Mouse (Mus musculus): ENCODE data around the gene Tex19.1. TPM values are rescaled to one million over a fixed set of nuclear protein-coding genes. Genes with fewer than 3 reads are reported as not detected.

Tex19.1 gene
- total and polyA plus RNA-seq, 3 experiments: 0.10 to 0.19 TPM; not detected in 1

DNA sequence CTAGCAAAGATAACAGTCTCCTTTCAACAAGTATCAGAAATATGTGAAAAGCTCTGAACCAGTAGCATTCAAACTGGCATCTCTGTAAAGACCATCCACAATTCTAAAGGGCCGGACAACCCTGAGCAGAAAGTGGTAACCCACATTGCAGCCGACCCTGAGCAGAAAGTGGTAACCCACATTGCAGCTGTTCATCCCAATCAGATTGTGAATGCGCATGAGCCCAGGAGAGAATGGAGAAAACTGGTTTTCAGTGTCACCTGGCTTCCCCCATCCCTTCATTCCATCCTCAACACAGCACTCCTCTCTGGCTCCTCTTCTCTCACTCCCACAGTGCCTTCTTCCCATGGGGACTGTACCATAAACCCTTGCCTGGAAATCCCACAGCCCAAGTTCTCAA lies 18.5 kb upstream of the Tex19.1 start:
- Histone ChIP-seq H3K79me2 (ENCODE audit: control insufficient read depth, insufficient read depth, low read length, poor library complexity) (no peaks in the 10 kb centered on the region), H3K4me1 (ENCODE audit: control insufficient read depth in 1 of 2, insufficient read depth in 2 of 2, low read length in 2 of 2) (peaks cover 5 to 22% of the 10 kb centered on the region in 2 experiments), H3K4me3 (ENCODE audit: control insufficient read depth in 1 of 2, insufficient read depth in 1 of 2, low read depth in 2 of 2, low read length in 2 of 2) (no peak overlapping the region), H3K27ac (ENCODE audit: control insufficient read depth, low read depth, low read length) (no peak overlapping the region), H3K36me3 (ENCODE audit: control insufficient read depth in 1 of 2, insufficient read depth in 2 of 2, low read length in 2 of 2) (peaks cover 0 to 18% of the 10 kb centered on the region in 2 experiments; a peak in 2 of 4 replicates), H3K9ac (ENCODE audit: control insufficient read depth, low read depth, low read length, poor library complexity, severe bottlenecking) (no peak overlapping the region), H3K9me3 (replicated peaks; ENCODE audit: insufficient read depth, low read length) (no peaks in the 10 kb centered on the region), H3K27me3 (ENCODE audit: control insufficient read depth in 1 of 2, insufficient read depth in 2 of 2, low read length in 2 of 2) (peaks cover 0 to 2% of the 10 kb centered on the region in 2 experiments; a peak in 2 of 4 replicates)
- no peak for DNase-seq (ENCODE audit: low read depth, low spot score)
- TF ChIP-seq MAZ (IDR thresholded peaks at IDR 0.05; ENCODE audit: low read depth, low read length): no peak
- TF ChIP-seq GATA1 (IDR thresholded peaks at IDR 0.05; ENCODE audit: low read depth, low read length): no peak
- no peak for TF ChIP-seq E2F4 (IDR thresholded peaks at IDR 0.05; ENCODE audit: borderline replicate concordance, low read depth, low read length)
- TF ChIP-seq HCFC1 (IDR thresholded peaks at IDR 0.05; ENCODE audit: low read depth, low read length): no peak
- TF ChIP-seq MEF2A (IDR thresholded peaks at IDR 0.05; ENCODE audit: extremely low read depth, insufficient replicate concordance, low read depth, low read length, poor library complexity, severe bottlenecking): no peak
- no peak for TF ChIP-seq TCF12 (IDR thresholded peaks at IDR 0.05; ENCODE audit: low read depth, low read length)
- TF ChIP-seq ELF1 (IDR thresholded peaks at IDR 0.05; ENCODE audit: low read depth, low read length): no peak

DNA sequence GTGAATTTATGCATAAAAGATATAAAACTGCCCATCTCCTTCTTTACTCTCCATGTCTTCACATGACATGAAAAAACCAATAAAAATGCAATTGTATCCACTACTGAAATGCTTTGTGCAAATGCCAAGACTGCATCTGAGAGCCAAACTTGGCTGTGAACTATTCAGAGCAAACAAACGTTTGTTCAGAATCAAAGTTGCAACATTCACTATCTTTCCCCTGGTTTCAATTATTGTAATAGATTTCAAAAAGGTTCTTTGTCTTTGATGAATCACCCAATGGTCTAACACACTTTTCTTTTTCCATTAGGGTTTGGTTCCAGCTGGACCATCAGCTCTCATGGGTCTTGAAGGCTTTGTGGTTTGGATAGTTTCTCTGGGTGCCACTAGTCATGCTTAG lies 16.3 kb upstream of the Tex19.1 start:
- Histone ChIP-seq H3K27me3 (ENCODE audit: control insufficient read depth in 1 of 2, insufficient read depth in 2 of 2, low read length in 2 of 2) (peaks cover under 1 to 13% of the 10 kb centered on the region in 2 experiments), H3K9ac (ENCODE audit: control insufficient read depth, low read depth, low read length, poor library complexity, severe bottlenecking) (no peak overlapping the region), H3K79me2 (ENCODE audit: control insufficient read depth, insufficient read depth, low read length, poor library complexity) (no peaks in the 10 kb centered on the region), H3K36me3 (ENCODE audit: control insufficient read depth in 1 of 2, insufficient read depth in 2 of 2, low read length in 2 of 2) (peaks cover 0 to 9% of the 10 kb centered on the region in 2 experiments; a peak in 2 of 4 replicates), H3K4me1 (ENCODE audit: control insufficient read depth in 1 of 2, insufficient read depth in 2 of 2, low read length in 2 of 2) (peaks cover 5 to 7% of the 10 kb centered on the region in 2 experiments), H3K9me3 (replicated peaks; ENCODE audit: insufficient read depth, low read length) (no peaks in the 10 kb centered on the region), H3K27ac (ENCODE audit: control insufficient read depth, low read depth, low read length) (no peak overlapping the region), H3K4me3 (ENCODE audit: control insufficient read depth in 1 of 2, insufficient read depth in 1 of 2, low read depth in 2 of 2, low read length in 2 of 2) (no peak overlapping the region)
- no peak for DNase-seq (ENCODE audit: low read depth, low spot score)
- TF ChIP-seq ELF1 (IDR thresholded peaks at IDR 0.05; ENCODE audit: low read depth, low read length): no peak

DNA sequence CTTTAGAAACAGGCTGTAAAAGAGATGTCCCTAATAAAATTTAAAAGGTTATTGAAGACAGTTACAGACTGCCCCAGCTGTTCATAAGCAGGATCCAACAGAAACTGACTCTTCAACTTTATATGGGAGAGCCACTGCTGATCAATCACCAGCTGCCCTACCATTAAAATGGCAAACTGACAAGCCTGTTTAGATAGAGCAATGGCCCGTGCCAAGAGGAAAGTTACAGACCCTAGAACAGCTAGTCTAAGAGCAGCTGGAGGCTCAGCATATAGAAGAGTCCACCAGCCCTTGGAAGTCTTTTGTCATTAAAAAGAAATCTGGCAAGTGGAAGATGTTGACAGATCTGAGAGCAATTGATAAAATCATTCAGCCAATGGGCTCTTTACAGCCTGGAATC lies 11.3 kb upstream of the Tex19.1 start:
- Histone ChIP-seq H3K4me1 (ENCODE audit: control insufficient read depth in 1 of 2, insufficient read depth in 2 of 2, low read length in 2 of 2) (peaks cover 0 to 3% of the 10 kb centered on the region in 2 experiments; a peak in 1 of 4 replicates), H3K27me3 (ENCODE audit: control insufficient read depth in 1 of 2, insufficient read depth in 2 of 2, low read length in 2 of 2) (peaks cover 5 to 28% of the 10 kb centered on the region in 2 experiments), H3K9me3 (replicated peaks; ENCODE audit: insufficient read depth, low read length) (no peaks in the 10 kb centered on the region), H3K9ac (ENCODE audit: control insufficient read depth, low read depth, low read length, poor library complexity, severe bottlenecking) (no peak overlapping the region), H3K4me3 (ENCODE audit: control insufficient read depth in 1 of 2, insufficient read depth in 1 of 2, low read depth in 2 of 2, low read length in 2 of 2) (no peak overlapping the region), H3K36me3 (ENCODE audit: control insufficient read depth in 1 of 2, insufficient read depth in 2 of 2, low read length in 2 of 2) (no peaks in the 10 kb centered on the region), H3K27ac (ENCODE audit: control insufficient read depth, low read depth, low read length) (no peak overlapping the region), H3K79me2 (ENCODE audit: control insufficient read depth, insufficient read depth, low read length, poor library complexity) (no peaks in the 10 kb centered on the region)
- no peak for DNase-seq (ENCODE audit: low read depth, low spot score)
- TF ChIP-seq BHLHE40 (IDR thresholded peaks at IDR 0.05; ENCODE audit: borderline replicate concordance, low read depth, low read length) (no peak), TCF12 (IDR thresholded peaks at IDR 0.05; ENCODE audit: low read depth, low read length) (no peak), TAL1 (IDR thresholded peaks at IDR 0.05; ENCODE audit: low read length) (no peak), SMC3 (IDR thresholded peaks at IDR 0.05; ENCODE audit: low read depth, low read length) (no peak), MAX (IDR thresholded peaks at IDR 0.05; ENCODE audit: low read length) (no peak)
